Mouse (Mus musculus): ENCODE measurements around the gene Bmper. TPM values are rescaled to one million over a fixed set of nuclear protein-coding genes. Genes with fewer than 3 reads are reported as not detected.

Gene Bmper
- total and polyA plus RNA-seq, 2 experiments from 2014 or later, result 3.9 to 4.5 TPM

DNA sequence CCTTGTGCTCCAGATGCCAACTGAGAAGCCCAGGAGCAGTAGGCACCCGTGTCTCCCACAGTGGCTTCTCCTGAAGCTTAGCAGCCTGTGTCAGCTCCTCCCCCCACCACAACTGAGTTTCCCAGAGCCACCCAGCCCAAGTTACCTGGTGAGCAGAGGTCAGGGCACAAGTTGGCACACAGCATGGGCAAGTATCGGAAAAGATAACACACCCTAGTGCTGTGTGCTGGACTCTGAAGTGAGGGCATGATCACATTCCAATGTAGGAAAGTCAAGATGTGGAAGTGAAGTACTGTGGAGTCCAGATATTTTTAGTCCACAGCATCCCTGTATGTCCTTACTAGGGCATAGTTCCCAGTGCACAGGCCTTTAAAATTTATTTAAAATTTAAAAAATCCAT is 187.7 kb downstream of the Bmper start:
- H3K36me3 ChIP-seq (replicated peaks; ENCODE audit: control insufficient read depth, insufficient read depth, low read length), result no peaks in the 10 kb centered on the region
- peak; percentile 96 for ATAC-seq (ENCODE audit: insufficient read depth, low read depth)
- peaks cover 5% of the 10 kb centered on the region for H3K4me1 ChIP-seq (ENCODE audit: control insufficient read depth, insufficient read depth)
- no peak overlapping the region for H3K4me2 ChIP-seq (ENCODE audit: low read depth, low read length)
- H3K9me3 ChIP-seq (replicated peaks; ENCODE audit: control insufficient read depth, low read length), result 0 out of 2 replicates have a peak, but pooled peaks cover under 1% of the 10 kb centered on the region
- no peak overlapping the region for H3K4me3 ChIP-seq (ENCODE audit: low read depth, low read length)
- peak; percentile 87 for DNase-seq (ENCODE audit: low spot score)
- 36% methylated on average over 2 of the region's 2 CpGs for WGBS
- no peak overlapping the region for H3K9ac ChIP-seq (replicated peaks; ENCODE audit: low read depth, low read length)
- H3K27me3 ChIP-seq (ENCODE audit: control insufficient read depth, insufficient read depth, low read length), result no peaks in the 10 kb centered on the region
- peak overlapping the region; percentile 88 for H3K27ac ChIP-seq (ENCODE audit: low read depth)
- TF ChIP-seq CTCF (IDR thresholded peaks at IDR 0.05; ENCODE audit: low read depth) (no peak), EP300 (IDR thresholded peaks at IDR 0.05; ENCODE audit: low read depth) (0 out of 2 replicates have a peak, but pooled peaks have one; percentile 70)

DNA sequence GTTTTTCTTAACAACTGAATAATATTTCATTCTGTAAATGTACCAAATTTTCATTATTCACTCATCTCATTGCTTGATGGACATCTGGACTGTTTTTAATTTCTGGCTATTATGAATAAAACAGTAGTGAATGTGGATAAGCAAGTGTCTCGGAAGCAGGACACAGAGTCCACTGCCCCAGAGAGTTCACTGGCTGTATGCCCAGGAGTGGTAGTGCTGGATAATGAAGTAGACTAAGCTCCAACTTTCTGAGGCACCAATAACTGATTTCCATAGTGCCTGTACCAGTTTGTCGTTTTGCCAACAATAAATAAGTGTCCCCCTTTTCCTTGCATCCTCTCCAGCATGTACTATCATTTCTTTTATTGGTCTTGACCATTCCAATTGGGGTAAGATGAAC is 190.1 kb downstream of the Bmper start:
- Histone ChIP-seq H3K4me2 (ENCODE audit: low read depth, low read length) (no peak overlapping the region), H3K4me1 (ENCODE audit: control insufficient read depth, insufficient read depth) (peaks cover 5% of the 10 kb centered on the region), H3K9me3 (replicated peaks; ENCODE audit: control insufficient read depth, low read length) (0 out of 2 replicates have a peak, but pooled peaks cover 14% of the 10 kb centered on the region), H3K36me3 (replicated peaks; ENCODE audit: control insufficient read depth, insufficient read depth, low read length) (no peaks in the 10 kb centered on the region), H3K4me3 (ENCODE audit: low read depth, low read length) (no peak overlapping the region), H3K27ac (ENCODE audit: low read depth) (peak overlapping the region; percentile 34; the same call in 1 of the 2 replicates), H3K27me3 (ENCODE audit: control insufficient read depth, insufficient read depth, low read length) (no peaks in the 10 kb centered on the region), H3K9ac (replicated peaks; ENCODE audit: low read depth, low read length) (no peak overlapping the region)
- WGBS, result 25% methylated on average over 2 of the region's 2 CpGs
- DNase-seq (ENCODE audit: low spot score) (peak; percentile 64), ATAC-seq (ENCODE audit: insufficient read depth, low read depth) (no peak)
- no peak for TF ChIP-seq EP300 (IDR thresholded peaks at IDR 0.05; ENCODE audit: low read depth)
- no peak for TF ChIP-seq CTCF (IDR thresholded peaks at IDR 0.05; ENCODE audit: low read depth)

DNA sequence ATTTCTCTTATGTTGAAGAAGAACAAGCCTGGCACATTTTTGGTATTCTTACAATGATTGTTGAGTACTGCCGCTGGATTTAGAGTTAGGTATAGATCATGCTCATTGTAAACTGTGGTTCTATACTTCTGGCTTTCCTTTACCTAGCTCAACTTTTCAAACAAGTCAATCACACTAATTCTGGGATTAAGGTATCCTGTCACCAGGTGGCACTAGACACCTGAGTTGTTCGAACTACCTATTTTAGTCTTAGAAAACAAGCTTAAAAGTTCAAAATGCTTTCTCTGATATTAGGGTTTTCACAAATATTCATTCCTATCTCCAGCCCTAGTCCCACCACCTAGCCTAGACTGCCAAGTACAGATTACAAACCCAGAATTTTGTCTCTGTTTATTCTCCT is 196.2 kb downstream of the Bmper start:
- H3K4me3 ChIP-seq (ENCODE audit: low read depth, low read length), result no peak overlapping the region
- H3K27ac ChIP-seq (ENCODE audit: low read depth), result no peak overlapping the region
- no peak overlapping the region for H3K9ac ChIP-seq (replicated peaks; ENCODE audit: low read depth, low read length)
- no peak overlapping the region for H3K4me2 ChIP-seq (ENCODE audit: low read depth, low read length)
- no peak for DNase-seq (ENCODE audit: low spot score)
- no peaks in the 10 kb centered on the region for H3K27me3 ChIP-seq (ENCODE audit: control insufficient read depth, insufficient read depth, low read length)
- no peaks in the 10 kb centered on the region for H3K36me3 ChIP-seq (replicated peaks; ENCODE audit: control insufficient read depth, insufficient read depth, low read length)
- no peaks in the 10 kb centered on the region for H3K4me1 ChIP-seq (ENCODE audit: control insufficient read depth, insufficient read depth)
- WGBS, result 88% methylated on average over 2 of the region's 2 CpGs
- TF ChIP-seq EP300 (IDR thresholded peaks at IDR 0.05; ENCODE audit: low read depth) (no peak), CTCF (IDR thresholded peaks at IDR 0.05; ENCODE audit: low read depth) (peak; percentile 17; the same call in 1 of the 2 replicates)
- ATAC-seq (ENCODE audit: insufficient read depth, low read depth), result no peak
- 0 out of 2 replicates have a peak, but pooled peaks cover 14% of the 10 kb centered on the region for H3K9me3 ChIP-seq (replicated peaks; ENCODE audit: control insufficient read depth, low read length)

DNA sequence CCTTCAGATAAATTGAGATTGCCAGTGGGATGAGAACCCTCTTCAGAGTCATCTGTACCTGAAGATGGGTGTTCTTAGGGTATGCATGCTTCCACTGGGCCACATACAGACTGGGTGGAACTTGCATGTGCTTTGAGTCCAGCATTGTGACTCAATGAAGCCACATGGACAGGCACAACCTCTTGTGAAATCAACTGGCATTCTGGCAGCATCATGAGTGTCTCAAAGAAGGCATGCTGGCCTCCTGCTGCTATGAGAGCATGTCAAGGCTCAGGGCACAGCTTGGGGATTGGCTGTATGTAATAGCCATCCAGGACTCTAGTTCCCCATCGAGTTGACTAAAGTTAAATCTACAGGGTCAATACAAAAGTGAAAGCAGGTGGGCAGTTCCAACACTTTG is 200.9 kb downstream of the Bmper start:
- DNase-seq (ENCODE audit: low spot score) (no peak), ATAC-seq (ENCODE audit: insufficient read depth, low read depth) (no peak)
- Histone ChIP-seq H3K4me3 (ENCODE audit: low read depth, low read length) (no peak overlapping the region), H3K9ac (replicated peaks; ENCODE audit: low read depth, low read length) (no peak overlapping the region), H3K9me3 (replicated peaks; ENCODE audit: control insufficient read depth, low read length) (no peaks in the 10 kb centered on the region), H3K27me3 (ENCODE audit: control insufficient read depth, insufficient read depth, low read length) (no peaks in the 10 kb centered on the region), H3K4me2 (ENCODE audit: low read depth, low read length) (no peak overlapping the region), H3K27ac (ENCODE audit: low read depth) (no peak overlapping the region), H3K36me3 (replicated peaks; ENCODE audit: control insufficient read depth, insufficient read depth, low read length) (no peaks in the 10 kb centered on the region), H3K4me1 (ENCODE audit: control insufficient read depth, insufficient read depth) (no peaks in the 10 kb centered on the region)
- no peak for TF ChIP-seq EP300 (IDR thresholded peaks at IDR 0.05; ENCODE audit: low read depth)
- TF ChIP-seq CTCF (IDR thresholded peaks at IDR 0.05; ENCODE audit: low read depth), result no peak
- whole genome bisulfite sequencing, result 79% methylated on average over 1 of the region's 1 CpGs

DNA sequence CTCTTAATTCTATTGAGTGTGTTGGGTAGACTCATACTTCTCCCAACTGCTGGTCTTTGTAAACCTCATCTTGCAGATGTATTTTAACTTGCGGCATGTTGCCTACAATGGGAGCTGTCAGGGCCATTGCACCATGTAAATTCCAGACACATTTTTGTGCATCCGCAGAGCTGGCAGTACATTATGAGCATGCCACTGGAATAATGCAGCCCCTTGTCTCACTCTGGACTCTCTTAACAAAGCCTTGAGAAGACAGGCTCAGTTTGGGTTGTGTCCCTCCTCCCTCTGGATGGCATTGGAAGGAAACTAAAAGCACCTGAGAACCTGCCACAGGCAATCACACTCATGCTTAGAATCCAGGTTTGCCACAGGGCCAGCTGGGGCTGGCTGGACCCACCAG is 209.8 kb downstream of the Bmper start:
- no peaks in the 10 kb centered on the region for H3K36me3 ChIP-seq (replicated peaks; ENCODE audit: control insufficient read depth, insufficient read depth, low read length)
- no peak for TF ChIP-seq CTCF (IDR thresholded peaks at IDR 0.05; ENCODE audit: low read depth)
- no peak for TF ChIP-seq EP300 (IDR thresholded peaks at IDR 0.05; ENCODE audit: low read depth)
- H3K4me1 ChIP-seq (ENCODE audit: control insufficient read depth, insufficient read depth), result peaks cover 18% of the 10 kb centered on the region; the same call in 1 of the 2 replicates
- no peak overlapping the region for H3K9ac ChIP-seq (replicated peaks; ENCODE audit: low read depth, low read length)
- no peaks in the 10 kb centered on the region for H3K27me3 ChIP-seq (ENCODE audit: control insufficient read depth, insufficient read depth, low read length)
- H3K27ac ChIP-seq (ENCODE audit: low read depth), result no peak overlapping the region
- 56% methylated on average over 2 of the region's 2 CpGs for WGBS
- no peak for ATAC-seq (ENCODE audit: insufficient read depth, low read depth)
- H3K4me2 ChIP-seq (ENCODE audit: low read depth, low read length), result no peak overlapping the region
- DNase-seq (ENCODE audit: low spot score), result no peak
- H3K4me3 ChIP-seq (ENCODE audit: low read depth, low read length), result no peak overlapping the region
- no peaks in the 10 kb centered on the region for H3K9me3 ChIP-seq (replicated peaks; ENCODE audit: control insufficient read depth, low read length)

DNA sequence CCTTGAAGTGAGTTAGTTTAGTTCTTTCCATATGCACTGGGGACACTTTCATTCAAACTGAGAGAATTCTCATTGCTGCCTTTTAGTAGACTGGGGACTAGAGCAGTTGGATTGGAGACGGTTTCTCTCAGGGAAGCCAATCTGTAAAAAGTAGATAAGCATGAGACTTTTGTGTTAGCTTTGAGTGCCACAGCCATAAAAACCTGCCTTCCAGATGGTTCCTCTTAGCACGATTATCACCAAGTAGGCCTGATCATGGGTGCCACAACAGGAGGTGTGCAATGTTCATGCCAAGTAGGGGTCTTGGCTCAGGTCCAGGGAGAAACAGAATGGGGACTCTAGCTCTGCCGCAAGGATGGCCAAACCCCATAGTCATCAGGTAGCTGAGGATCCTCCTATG is 210.4 kb downstream of the Bmper start:
- no peak for TF ChIP-seq CTCF (IDR thresholded peaks at IDR 0.05; ENCODE audit: low read depth)
- TF ChIP-seq EP300 (IDR thresholded peaks at IDR 0.05; ENCODE audit: low read depth), result no peak

More for the DNA sequence above, 210.4 kb downstream of the Bmper start:
- no peak overlapping the region for H3K4me3 ChIP-seq (ENCODE audit: low read depth, low read length)
- no peak overlapping the region for H3K9ac ChIP-seq (replicated peaks; ENCODE audit: low read depth, low read length)
- ATAC-seq (ENCODE audit: insufficient read depth, low read depth) (no peak), DNase-seq (ENCODE audit: low spot score) (no peak)
- no peaks in the 10 kb centered on the region for H3K36me3 ChIP-seq (replicated peaks; ENCODE audit: control insufficient read depth, insufficient read depth, low read length)
- no peak overlapping the region for H3K4me2 ChIP-seq (ENCODE audit: low read depth, low read length)
- peaks cover 18% of the 10 kb centered on the region; the same call in 1 of the 2 replicates for H3K4me1 ChIP-seq (ENCODE audit: control insufficient read depth, insufficient read depth)
- no peaks in the 10 kb centered on the region for H3K9me3 ChIP-seq (replicated peaks; ENCODE audit: control insufficient read depth, low read length)
- 44% methylated on average over 3 of the region's 3 CpGs for WGBS
- H3K27ac ChIP-seq (ENCODE audit: low read depth), result no peak overlapping the region
- H3K27me3 ChIP-seq (ENCODE audit: control insufficient read depth, insufficient read depth, low read length), result no peaks in the 10 kb centered on the region
